Mouse (Mus musculus) urinary bladder, postnatal 36 days (tissue): ENCODE measurements around the gene Slc17a9.
"Not testable (repeated sequence)": the region's sequence is repeated elsewhere in the genome, so short reads cannot be mapped to it uniquely, and the experiment has no call there.

Experiments used
- DNase-seq, 2 experiments: peaks; one replicate each; pipeline ENCODE4 v3.0.0; 2022; ENCODE audit warnings: low spot score in 2 of 2, mixed read lengths in 1 of 2

The Slc17a9 gene

GRCm38 (mm10) chr2:180710276-180711155 is 14.5 kb upstream of the Slc17a9 start:
- DNase-seq, result no peak

DNA sequence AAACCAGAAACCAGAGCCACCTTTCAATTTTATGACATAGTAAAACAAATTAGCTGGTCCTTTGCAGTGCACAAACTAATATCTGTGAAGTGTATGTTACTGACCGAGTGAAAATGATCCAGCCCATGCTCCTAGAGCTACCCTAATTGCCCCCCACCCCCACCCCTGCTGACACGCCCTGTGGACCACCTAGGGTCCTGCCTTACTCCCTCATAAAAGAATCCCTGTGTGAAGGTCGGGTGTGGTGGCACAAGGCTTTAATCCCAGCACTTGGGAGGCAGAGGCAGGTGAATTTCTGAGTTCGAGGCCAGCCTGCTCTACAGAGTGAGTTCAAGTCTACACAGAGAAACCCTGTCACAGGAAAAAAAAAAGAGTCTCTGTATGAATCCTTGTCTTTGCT is 13.5 kb upstream of the Slc17a9 start:
- no peak for DNase-seq

GRCm38 (mm10) chr2:180712037-180712689 is 12.9 kb upstream of the Slc17a9 start:
- DNase-seq, result no peak

- DNase-seq, result not testable (repeated sequence)
Observed at GRCm38 (mm10) chr2:180722748-180723147, 2.3 kb upstream of the Slc17a9 start.

DNA sequence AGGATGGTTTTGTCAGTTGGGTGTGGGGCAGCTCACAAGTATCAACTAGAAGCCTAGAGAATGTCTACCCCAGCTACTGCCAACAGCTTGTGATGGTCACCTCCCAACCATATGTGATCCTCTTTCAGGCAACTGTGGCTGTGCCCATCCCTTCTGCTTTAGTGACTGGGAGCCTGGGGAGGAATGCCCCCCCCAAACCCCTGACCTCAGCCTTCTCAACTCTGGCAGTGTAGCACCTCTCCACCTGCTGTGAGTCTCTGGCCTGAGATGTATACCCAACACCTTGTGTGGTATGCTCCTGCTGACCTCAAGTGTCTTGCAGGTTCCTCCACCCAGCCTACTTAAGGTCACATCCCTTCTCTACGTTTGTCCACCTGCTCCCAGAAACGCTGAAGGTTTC is 1.2 kb upstream of the Slc17a9 start:
- DNase-seq, result no peak

- no peak for DNase-seq
Observed at GRCm38 (mm10) chr2:180725414-180725778, 333 bp downstream of the Slc17a9 start.

- DNase-seq, result no peak
Observed at GRCm38 (mm10) chr2:180725856-180726629, 980 bp downstream of the Slc17a9 start.

DNA sequence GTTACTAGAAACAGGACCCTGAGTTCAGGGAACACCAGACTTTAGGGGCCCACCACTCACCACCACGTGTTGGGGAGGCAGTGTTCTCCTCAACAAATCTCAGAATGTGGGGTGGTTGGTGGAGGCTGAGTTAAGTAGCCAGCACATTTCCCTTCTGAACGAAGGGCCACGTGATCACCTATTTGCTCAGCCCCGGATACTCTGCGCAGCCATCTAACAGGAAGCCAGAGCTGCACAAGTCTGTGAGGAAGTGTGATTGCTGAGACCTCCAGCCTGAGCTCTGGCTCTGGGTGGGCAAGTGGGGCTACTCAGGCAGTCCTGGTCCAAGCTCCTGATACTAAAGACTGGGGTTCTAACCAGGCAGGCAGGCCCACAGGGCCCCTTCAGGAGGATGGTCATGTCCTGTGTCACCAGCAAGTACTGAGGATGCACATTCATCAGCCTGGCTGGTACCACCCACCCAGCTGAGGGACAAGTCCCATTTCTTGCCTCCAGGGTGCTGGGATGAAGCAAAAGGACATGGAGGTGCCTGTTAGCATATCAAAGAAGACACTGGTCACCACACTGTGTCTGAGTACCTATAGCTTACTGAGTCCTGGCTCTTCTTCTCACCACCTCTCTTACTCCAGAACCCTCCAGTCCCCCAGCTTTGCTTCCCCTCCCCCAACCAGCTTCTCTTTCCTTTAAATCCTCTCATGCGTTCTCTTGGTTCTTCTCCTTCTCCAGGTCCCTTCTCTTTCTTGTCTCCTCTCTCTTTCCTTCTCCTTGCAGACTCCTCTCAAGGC is 1.8 kb downstream of the Slc17a9 start:
- no peak for DNase-seq

- DNase-seq, result no peak
Observed at GRCm38 (mm10) chr2:180727613-180728021, 2.6 kb downstream of the Slc17a9 start.

DNA sequence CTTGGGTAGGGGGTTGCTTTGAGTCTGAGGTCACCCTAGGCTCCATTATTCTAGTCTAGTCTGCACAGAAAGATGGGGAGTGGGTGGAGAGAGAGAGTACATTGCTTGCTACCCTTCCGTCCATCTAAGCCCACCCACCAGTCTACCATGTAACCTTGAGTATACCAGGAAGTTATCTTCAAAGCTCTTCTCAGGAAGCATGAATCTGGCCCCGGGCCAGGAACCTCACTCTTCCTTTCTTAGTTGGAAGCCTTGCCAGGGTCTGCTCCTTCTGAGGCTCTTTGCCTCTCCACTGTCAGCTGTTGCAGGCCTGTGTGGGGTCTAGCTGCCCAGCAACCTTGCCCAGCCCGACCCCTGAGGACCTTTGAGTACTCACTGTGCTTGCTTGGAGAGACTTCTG is 6.0 kb downstream of the Slc17a9 start:
- no peak for DNase-seq

DNA sequence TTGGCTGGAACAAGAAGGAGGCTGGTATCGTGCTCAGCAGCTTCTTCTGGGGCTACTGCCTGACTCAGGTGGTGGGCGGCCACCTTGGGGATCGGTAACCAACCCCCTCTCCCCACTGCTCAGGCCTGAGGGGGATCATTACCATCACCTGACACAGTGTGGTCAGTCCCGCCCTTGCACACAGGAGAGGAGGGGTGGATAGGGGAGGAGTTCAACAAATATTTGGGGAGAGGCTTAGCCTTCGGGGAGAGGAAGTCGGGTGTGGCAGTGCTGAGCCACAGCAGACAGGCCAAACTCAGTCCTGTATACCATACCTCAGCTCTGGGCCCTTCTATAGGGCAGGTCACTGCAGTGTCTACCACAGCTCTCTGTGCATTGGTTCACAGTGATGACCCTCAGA is 6.9 kb downstream of the Slc17a9 start:
- DNase-seq, result no peak

- no peak for DNase-seq
Observed at GRCm38 (mm10) chr2:180735232-180735631, 10.2 kb downstream of the Slc17a9 start.

GRCm38 (mm10) chr2:180737984-180738383 is 12.9 kb downstream of the Slc17a9 start:
- DNase-seq, result no peak

GRCm38 (mm10) chr2:180740349-180740748 is 15.3 kb downstream of the Slc17a9 start:
- no peak for DNase-seq

DNA sequence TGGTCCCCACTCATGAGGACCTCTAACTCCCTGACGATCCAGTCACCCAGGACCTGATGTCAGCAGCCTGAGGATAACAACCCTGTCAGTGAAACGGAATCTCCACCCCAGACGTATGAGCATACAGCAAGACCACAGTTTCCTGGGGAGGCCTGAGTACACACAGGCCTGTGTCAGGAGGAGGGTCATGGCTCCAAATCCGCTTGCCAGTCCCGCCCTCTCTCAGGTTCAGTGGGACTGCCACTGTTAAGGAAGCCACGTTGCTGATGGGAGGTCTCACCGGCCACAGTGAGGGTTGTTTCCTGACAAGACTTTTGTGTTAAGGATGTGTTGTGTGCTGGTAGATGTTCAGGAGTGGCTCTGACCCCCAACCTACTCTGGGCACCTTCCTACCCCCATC is 16.4 kb downstream of the Slc17a9 start:
- DNase-seq, result no peak

GRCm38 (mm10) chr2:180742820-180743219 is 17.8 kb downstream of the Slc17a9 start:
- no peak for DNase-seq

GRCm38 (mm10) chr2:180743321-180743720 is 18.3 kb downstream of the Slc17a9 start:
- no peak for DNase-seq

DNA sequence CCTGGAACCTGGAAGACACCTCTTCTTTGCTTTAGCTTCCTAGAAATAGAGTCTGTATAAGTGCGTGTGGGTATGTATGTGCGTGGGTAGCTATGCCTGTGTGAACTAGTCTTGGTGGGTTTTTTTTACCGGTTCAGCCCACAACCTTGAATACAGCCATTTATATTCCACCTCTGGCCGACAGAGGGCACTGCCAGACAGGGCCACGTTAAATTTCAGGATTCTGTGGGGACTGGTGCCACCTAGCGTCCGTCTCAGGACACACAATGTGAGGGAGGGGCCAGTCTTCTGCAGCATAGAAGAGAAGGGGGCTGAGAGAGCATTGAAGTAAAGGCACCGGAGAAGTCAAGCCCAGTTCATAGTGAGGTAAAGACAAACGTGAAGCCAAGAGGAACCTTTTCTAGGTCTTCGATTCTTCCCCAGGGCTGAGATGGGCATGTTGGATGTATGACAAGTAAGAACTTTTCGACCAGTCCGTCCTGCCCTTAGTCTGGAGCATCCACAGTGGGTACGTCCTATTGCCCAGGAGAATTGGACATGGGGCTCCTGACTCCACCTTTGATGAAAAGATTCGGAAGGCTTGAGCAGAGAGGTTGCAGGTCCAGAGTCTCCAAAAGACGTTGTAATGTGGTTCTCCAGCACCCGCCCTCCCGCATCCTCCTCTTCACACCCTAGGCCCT is 20.3 kb downstream of the Slc17a9 start:
- peak; percentile 68 to 83 for DNase-seq

- DNase-seq, result no peak
Observed at GRCm38 (mm10) chr2:180746569-180747192, 21.6 kb downstream of the Slc17a9 start.

- DNase-seq, result no peak
Observed at GRCm38 (mm10) chr2:180748904-180749303, 23.8 kb downstream of the Slc17a9 start.
